Mouse (Mus musculus) bone marrow, adult 2 months (tissue): Measurements from ENCODE around the gene Exoc4.

Source experiments
- CTCF ChIP-seq: fragments of 200-500 bp; IDR thresholded peaks from 2 replicates; pipeline ENCODE4 v1.5.1; 2011; ENCODE audit warnings: low read length, control low read depth; ENCODE audit not compliant: control insufficient read depth, insufficient read depth
- POLR2A ChIP-seq: fragments of 200-500 bp; IDR thresholded peaks from 2 replicates; pipeline ENCODE4 v1.6.1; 2011; ENCODE audit warnings: low read depth, mild to moderate bottlenecking, control low read depth, low read length, borderline replicate concordance; ENCODE audit not compliant: control insufficient read depth

DNA sequence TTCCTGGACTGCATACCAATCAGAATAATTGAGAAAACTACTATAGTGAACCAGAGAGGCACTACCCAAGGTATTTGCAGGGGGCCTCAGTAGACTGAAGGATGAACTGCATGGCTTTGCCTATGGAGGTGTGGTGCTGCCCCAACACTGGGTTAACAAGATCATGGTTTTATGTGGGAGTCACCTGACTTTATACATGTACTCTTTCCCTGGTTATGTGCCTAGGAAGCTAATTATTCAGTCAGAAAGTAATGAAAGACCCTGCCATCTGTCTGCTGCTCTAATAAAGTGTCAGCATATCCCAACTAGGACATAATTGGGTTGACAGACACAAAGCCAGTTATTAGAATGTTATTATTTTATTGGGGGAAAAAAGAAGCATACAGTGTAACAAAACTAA, 484.7 kb downstream of the Exoc4 start:
- no peak for TF ChIP-seq POLR2A
- no peak for TF ChIP-seq CTCF
